Mouse (Mus musculus): Measurements from ENCODE around the gene Tax1bp1.
A peak's percentile ranks its signal among the peaks of the same experiment; 100 is the strongest.

The Tax1bp1 gene

GRCm38 (mm10) chr6:52707815-52708214 is 5.7 kb upstream of the Tax1bp1 start:
- no peak for DNase-seq

GRCm38 (mm10) chr6:52712563-52712962 is 966 bp upstream of the Tax1bp1 start:
- DNase-seq: no peak

- peak; percentile 90 for DNase-seq
Measured at GRCm38 (mm10) chr6:52713897-52714509, 474 bp downstream of the Tax1bp1 start.

GRCm38 (mm10) chr6:52717493-52718192 is 4.1 kb downstream of the Tax1bp1 start:
- DNase-seq: peak in 1 of 2 experiments; percentile 14

- peak; percentile 55 to 80 for DNase-seq
Measured at GRCm38 (mm10) chr6:52724805-52725439, 11.4 kb downstream of the Tax1bp1 start.

GRCm38 (mm10) chr6:52730338-52730737 is 16.8 kb downstream of the Tax1bp1 start:
- no peak for DNase-seq

GRCm38 (mm10) chr6:52734630-52735029 is 21.1 kb downstream of the Tax1bp1 start:
- DNase-seq: no peak

- DNase-seq: no peak
Measured at GRCm38 (mm10) chr6:52752832-52753231, 39.3 kb downstream of the Tax1bp1 start.

GRCm38 (mm10) chr6:52765206-52765605 is 51.7 kb downstream of the Tax1bp1 start:
- DNase-seq: no peak

- no peak for DNase-seq
Measured at GRCm38 (mm10) chr6:52770789-52771188, 57.3 kb downstream of the Tax1bp1 start.

- DNase-seq: no peak
Measured at GRCm38 (mm10) chr6:52773132-52773531, 59.6 kb downstream of the Tax1bp1 start.

GRCm38 (mm10) chr6:52775350-52775749 is 61.8 kb downstream of the Tax1bp1 start:
- DNase-seq: no peak

- no peak for DNase-seq
Measured at GRCm38 (mm10) chr6:52775956-52776355, 62.4 kb downstream of the Tax1bp1 start.

GRCm38 (mm10) chr6:52777034-52777433 is 63.5 kb downstream of the Tax1bp1 start:
- DNase-seq: no peak

GRCm38 (mm10) chr6:52778523-52778922 is 65.0 kb downstream of the Tax1bp1 start:
- DNase-seq: no peak

GRCm38 (mm10) chr6:52779546-52779945 is 66.0 kb downstream of the Tax1bp1 start:
- no peak for DNase-seq

GRCm38 (mm10) chr6:52790316-52790715 is 76.8 kb downstream of the Tax1bp1 start:
- DNase-seq: no peak

- DNase-seq: no peak
Measured at GRCm38 (mm10) chr6:52790781-52791180, 77.3 kb downstream of the Tax1bp1 start.

GRCm38 (mm10) chr6:52792455-52792854 is 78.9 kb downstream of the Tax1bp1 start:
- DNase-seq: no peak

GRCm38 (mm10) chr6:52795029-52795841 is 81.7 kb downstream of the Tax1bp1 start:
- DNase-seq: peak in 1 of 2 experiments; percentile 29

- DNase-seq: peak; percentile 29 to 59
Measured at GRCm38 (mm10) chr6:52796035-52796598, 82.6 kb downstream of the Tax1bp1 start.

GRCm38 (mm10) chr6:52796691-52797090 is 83.2 kb downstream of the Tax1bp1 start:
- DNase-seq: peak in 1 of 2 experiments; percentile 20

Data from kidney, postnatal 36 days (tissue).